Comparison of ENCODE assay signal across 19 mouse cellular contexts in the genomic region with DNA sequence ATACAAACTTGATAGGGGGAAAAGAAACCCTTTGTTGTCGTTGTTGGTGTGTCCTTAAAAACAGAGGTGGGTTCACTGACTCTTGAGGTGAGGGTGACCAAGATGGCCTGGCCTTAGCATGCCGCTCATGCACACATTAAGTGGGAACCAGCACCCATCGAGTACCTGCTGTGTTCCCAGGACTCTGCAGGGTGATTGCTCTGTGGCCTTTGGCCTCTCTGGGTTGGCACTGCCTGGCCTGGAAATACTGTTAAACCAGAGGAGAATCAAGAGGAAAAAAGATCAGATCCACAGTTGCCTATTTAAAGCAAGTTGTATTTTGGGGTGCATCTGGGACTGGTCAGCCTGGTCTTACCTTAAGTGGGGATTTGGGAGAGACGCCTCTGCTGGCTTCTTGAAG.
"Had no signal": no experiment of that assay in that cellular context is flagged by ENCODE, and none has a peak within 500 bp of the region (broad histone marks: within the 10 kb centered on the region; RNA-seq: fewer than 3 reads in every experiment).

No protein-coding gene starts in this region.

- DNase-seq: lung, adult 18-20 months; lung, embryonic 14.5 days; lung, postnatal 10 days; lung, postnatal 4 days; midbrain, embryonic 14.5 days; retina, postnatal 1 day; right cerebral cortex, adult 18-20 months; right cerebral cortex, postnatal 25 days; right cerebral cortex, postnatal 4 days; spleen, adult 18-20 months; thymus, adult 18-20 months; thymus, postnatal 14 days; thymus, postnatal 36 days had no signal

- H3K36me3 ChIP-seq: midbrain, embryonic 10.5 days; midbrain, embryonic 12.5 days; neural tube, embryonic 13.5 days; neural tube, embryonic 15.5 days had no signal

- H3K4me2 ChIP-seq: lung, embryonic 14.5 days; midbrain, embryonic 12.5 days; neural tube, embryonic 13.5 days; neural tube, embryonic 15.5 days had no signal

- H3K27ac ChIP-seq: midbrain, embryonic 10.5 days; midbrain, embryonic 12.5 days; neural tube, embryonic 13.5 days; neural tube, embryonic 15.5 days had no signal

- H3K9me3 ChIP-seq: midbrain, embryonic 10.5 days; neural tube, embryonic 13.5 days; neural tube, embryonic 15.5 days had no signal

- H3K9ac ChIP-seq: lung, embryonic 14.5 days; midbrain, embryonic 12.5 days; neural tube, embryonic 13.5 days; neural tube, embryonic 15.5 days had no signal

- ATAC-seq: midbrain, embryonic 16.5 days had no signal

- H3K4me1 ChIP-seq: midbrain, embryonic 10.5 days; midbrain, embryonic 12.5 days had no signal

- H3K4me3 ChIP-seq: midbrain, embryonic 10.5 days; midbrain, embryonic 12.5 days; myocyte; neural tube, embryonic 13.5 days; neural tube, embryonic 15.5 days had no signal

- H3K27me3 ChIP-seq: midbrain, embryonic 12.5 days; neural tube, embryonic 13.5 days; neural tube, embryonic 15.5 days had no signal
